Mouse (Mus musculus): ENCODE data around the gene Tmc5. TPM values are rescaled to one million over a fixed set of nuclear protein-coding genes. Genes with fewer than 3 reads are reported as not detected.

The Tmc5 gene
- total RNA-seq (2012; rRNA removed) (not detected in 2 replicates), polyA plus RNA-seq (2012; ENCODE audit: insufficient read depth in 1 of 2, insufficient read length in 2 of 2, low read depth in 1 of 2, low replicate concordance in 2 of 2, missing spikeins in 1 of 2) (not detected)

- Histone ChIP-seq H3K36me3 (ENCODE audit: control insufficient read depth in 1 of 2, insufficient read depth in 2 of 2, low read length in 2 of 2) (no peaks in the 10 kb centered on the region), H3K4me3 (ENCODE audit: control insufficient read depth in 1 of 2, insufficient read depth in 1 of 2, low read depth in 2 of 2, low read length in 2 of 2) (no peak within 1 kb of the TSS), H3K4me1 (ENCODE audit: control insufficient read depth in 1 of 2, insufficient read depth in 2 of 2, low read length in 2 of 2) (no peaks in the 10 kb centered on the region), H3K79me2 (ENCODE audit: control insufficient read depth, insufficient read depth, low read length, poor library complexity) (no peaks in the 10 kb centered on the region), H3K27me3 (ENCODE audit: control insufficient read depth in 1 of 2, insufficient read depth in 2 of 2, low read length in 2 of 2) (no peaks in the 10 kb centered on the region), H3K27ac (ENCODE audit: control insufficient read depth, low read depth, low read length) (no peak within 1 kb of the TSS), H3K9me3 (replicated peaks; ENCODE audit: insufficient read depth, low read length) (no peaks in the 10 kb centered on the region), H3K9ac (ENCODE audit: control insufficient read depth, low read depth, low read length, poor library complexity, severe bottlenecking) (no peak within 1 kb of the TSS)
- no peak for TF ChIP-seq BHLHE40 (IDR thresholded peaks at IDR 0.05; ENCODE audit: borderline replicate concordance, low read depth, low read length)
- no peak for TF ChIP-seq ELF1 (IDR thresholded peaks at IDR 0.05; ENCODE audit: low read depth, low read length)
- no peak for TF ChIP-seq TAL1 (IDR thresholded peaks at IDR 0.05; ENCODE audit: low read length)
- no peak for TF ChIP-seq CHD2 (IDR thresholded peaks at IDR 0.05; ENCODE audit: low read length)
- no peak for TF ChIP-seq POLR2AphosphoS5 (IDR thresholded peaks at IDR 0.05; ENCODE audit: borderline replicate concordance, low read depth, low read length)
- no peak for TF ChIP-seq ZMIZ1 (IDR thresholded peaks at IDR 0.05; ENCODE audit: low read depth, low read length)
- TF ChIP-seq MYB (IDR thresholded peaks at IDR 0.05; ENCODE audit: low read depth, low read length), result no peak
- TF ChIP-seq MAFK (IDR thresholded peaks at IDR 0.05; ENCODE audit: borderline replicate concordance, low read depth, low read length), result no peak
- TF ChIP-seq MYC (IDR thresholded peaks at IDR 0.05; ENCODE audit: low read depth, low read length), result no peak
- no peak for TF ChIP-seq POLR2A (IDR thresholded peaks at IDR 0.05; ENCODE audit: control insufficient read depth in 1 of 2, insufficient read depth in 1 of 2, low read depth in 1 of 2, low read length in 2 of 2, poor library complexity in 1 of 2)
- no peak for TF ChIP-seq RCOR1 (IDR thresholded peaks at IDR 0.05; ENCODE audit: low read depth, low read length)
- no peak for TF ChIP-seq CHD1 (IDR thresholded peaks at IDR 0.05; ENCODE audit: low read depth, low read length)
- no peak for TF ChIP-seq JUND (IDR thresholded peaks at IDR 0.05; ENCODE audit: low read depth, low read length)
- no peak for TF ChIP-seq TBP (IDR thresholded peaks at IDR 0.05; ENCODE audit: low read depth, low read length)
- TF ChIP-seq USF2 (IDR thresholded peaks at IDR 0.05; ENCODE audit: borderline replicate concordance in 1 of 2, insufficient read depth in 1 of 2, low read depth in 1 of 2, low read length in 2 of 2), result no peak
- no peak for TF ChIP-seq E2F4 (IDR thresholded peaks at IDR 0.05; ENCODE audit: borderline replicate concordance, low read depth, low read length)
- DNase-seq (ENCODE audit: low read depth, low spot score), result no peak
Measured at GRCm38 (mm10) chr7:118597201-118597600, at the start of gene Tmc5. Tmc5 (plus strand) TSS chr7:118597297.

DNA sequence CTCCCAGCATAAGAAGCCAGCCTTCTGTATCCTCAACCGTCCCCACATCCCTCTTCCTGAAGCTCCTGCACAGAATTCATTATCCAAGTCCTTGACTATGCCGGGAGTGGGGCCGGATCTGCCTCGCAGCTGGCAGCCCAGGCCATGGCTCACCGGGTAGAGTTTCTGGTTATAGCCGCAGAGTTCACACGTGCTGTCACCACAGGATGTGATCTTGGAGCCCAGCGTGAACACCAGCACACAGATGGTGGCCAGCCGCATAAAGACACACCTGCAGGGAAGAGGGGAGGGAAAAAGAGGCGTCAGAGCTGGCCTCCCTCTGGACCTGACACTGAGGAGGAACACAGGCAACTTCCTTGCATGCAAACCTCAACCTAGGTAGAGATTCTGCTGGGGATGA is 49.6 kb upstream of the Tmc5 start:
- Histone ChIP-seq H3K36me3 (ENCODE audit: control insufficient read depth in 1 of 2, insufficient read depth in 2 of 2, low read length in 2 of 2) (no peaks in the 10 kb centered on the region), H3K27ac (ENCODE audit: control insufficient read depth, low read depth, low read length) (no peak overlapping the region), H3K4me1 (ENCODE audit: control insufficient read depth in 1 of 2, insufficient read depth in 2 of 2, low read length in 2 of 2) (no peaks in the 10 kb centered on the region), H3K79me2 (ENCODE audit: control insufficient read depth, insufficient read depth, low read length, poor library complexity) (no peaks in the 10 kb centered on the region), H3K9me3 (replicated peaks; ENCODE audit: insufficient read depth, low read length) (no peaks in the 10 kb centered on the region), H3K9ac (ENCODE audit: control insufficient read depth, low read depth, low read length, poor library complexity, severe bottlenecking) (no peak overlapping the region), H3K27me3 (ENCODE audit: control insufficient read depth in 1 of 2, insufficient read depth in 2 of 2, low read length in 2 of 2) (peaks cover 0 to 7% of the 10 kb centered on the region in 2 experiments; a peak in 3 of 4 replicates), H3K4me3 (ENCODE audit: control insufficient read depth in 1 of 2, insufficient read depth in 1 of 2, low read depth in 2 of 2, low read length in 2 of 2) (no peak overlapping the region)
- DNase-seq (ENCODE audit: low read depth, low spot score), result no peak
- TF ChIP-seq POLR2A (IDR thresholded peaks at IDR 0.05; ENCODE audit: control insufficient read depth in 1 of 2, insufficient read depth in 1 of 2, low read depth in 1 of 2, low read length in 2 of 2, poor library complexity in 1 of 2), result no peak
- no peak for TF ChIP-seq JUND (IDR thresholded peaks at IDR 0.05; ENCODE audit: low read depth, low read length)
- no peak for TF ChIP-seq ZC3H11A (IDR thresholded peaks at IDR 0.05; ENCODE audit: low read depth, low read length)
- no peak for TF ChIP-seq ZNF384 (IDR thresholded peaks at IDR 0.05; ENCODE audit: low read depth, low read length)
- no peak for TF ChIP-seq MEF2A (IDR thresholded peaks at IDR 0.05; ENCODE audit: extremely low read depth, insufficient replicate concordance, low read depth, low read length, poor library complexity, severe bottlenecking)
- no peak for TF ChIP-seq SMC3 (IDR thresholded peaks at IDR 0.05; ENCODE audit: low read depth, low read length)
- no peak for TF ChIP-seq TCF12 (IDR thresholded peaks at IDR 0.05; ENCODE audit: low read depth, low read length)
- no peak for TF ChIP-seq TBP (IDR thresholded peaks at IDR 0.05; ENCODE audit: low read depth, low read length)
- no peak for TF ChIP-seq EP300 (IDR thresholded peaks at IDR 0.05; ENCODE audit: low read depth in 1 of 2, low read length in 2 of 2)
- TF ChIP-seq USF2 (IDR thresholded peaks at IDR 0.05; ENCODE audit: borderline replicate concordance in 1 of 2, insufficient read depth in 1 of 2, low read depth in 1 of 2, low read length in 2 of 2), result no peak
- TF ChIP-seq ELF1 (IDR thresholded peaks at IDR 0.05; ENCODE audit: low read depth, low read length), result no peak
- no peak for TF ChIP-seq CHD2 (IDR thresholded peaks at IDR 0.05; ENCODE audit: low read length)
- no peak for TF ChIP-seq NELFE (IDR thresholded peaks at IDR 0.05; ENCODE audit: low read depth, low read length)
- no peak for TF ChIP-seq UBTF (IDR thresholded peaks at IDR 0.05; ENCODE audit: borderline replicate concordance, insufficient read depth, low read depth, low read length)
- no peak for TF ChIP-seq ZMIZ1 (IDR thresholded peaks at IDR 0.05; ENCODE audit: low read depth, low read length)
- TF ChIP-seq SIN3A (IDR thresholded peaks at IDR 0.05; ENCODE audit: low read length), result no peak
- no peak for TF ChIP-seq TAL1 (IDR thresholded peaks at IDR 0.05; ENCODE audit: low read length)
- no peak for TF ChIP-seq ZKSCAN1 (IDR thresholded peaks at IDR 0.05; ENCODE audit: low read depth, low read length)
- TF ChIP-seq POLR2AphosphoS2 (IDR thresholded peaks at IDR 0.05; ENCODE audit: low read length), result no peak
